Mouse (Mus musculus): Measurements from ENCODE around the gene Shq1.

Shq1 gene

DNA sequence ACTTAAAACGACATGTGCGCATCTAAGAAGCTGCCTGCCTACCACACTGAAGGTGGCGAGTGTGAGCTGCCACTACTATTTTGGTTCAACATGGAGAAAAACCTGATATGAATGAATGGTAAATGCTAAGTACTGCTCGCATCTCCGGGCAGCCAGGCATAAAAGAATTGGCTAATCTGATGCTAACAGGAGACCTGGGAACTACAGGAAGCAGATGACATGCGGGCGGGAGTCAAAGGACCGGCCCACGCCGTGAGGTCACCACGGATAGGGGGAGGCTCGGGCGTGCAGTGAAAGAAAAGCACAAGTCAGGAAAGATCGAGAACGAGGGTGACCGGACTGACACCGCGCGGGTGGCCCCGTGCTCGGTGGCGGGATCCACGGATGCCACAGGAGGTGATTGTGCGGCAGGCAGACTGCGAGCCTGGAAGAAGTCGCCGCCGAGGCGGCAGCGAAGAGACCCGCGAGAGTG is 551 bp downstream of the Shq1 start:
- in situ Hi-C loops (cut with MboI; ENCODE audit: low sequenced_read_pairs) = loop anchor here (10.0 kb wide), 1 partner anchor 204 kb away; no protein-coding TSS in a partner anchor

DNA sequence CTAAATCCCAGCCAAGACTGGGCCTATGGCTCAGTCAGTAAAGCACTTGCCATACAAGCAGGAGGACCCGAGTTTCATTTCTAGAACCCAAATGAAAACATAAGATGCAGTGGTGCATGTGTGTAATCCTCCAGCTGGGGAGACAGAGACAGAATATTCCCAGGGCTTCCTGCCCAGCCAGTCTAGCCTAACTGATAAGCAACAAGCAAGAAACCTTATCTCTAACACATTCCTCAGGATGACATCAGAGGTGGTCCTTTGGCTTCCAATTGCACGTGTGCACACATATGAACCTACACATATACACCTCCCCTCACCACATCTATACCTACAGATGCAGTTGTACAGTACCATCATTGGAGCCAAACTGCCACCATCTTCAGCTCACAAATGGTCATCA is 2.1 kb downstream of the Shq1 start:
- in situ Hi-C loops (cut with MboI; ENCODE audit: low sequenced_read_pairs) = no loop called here

DNA sequence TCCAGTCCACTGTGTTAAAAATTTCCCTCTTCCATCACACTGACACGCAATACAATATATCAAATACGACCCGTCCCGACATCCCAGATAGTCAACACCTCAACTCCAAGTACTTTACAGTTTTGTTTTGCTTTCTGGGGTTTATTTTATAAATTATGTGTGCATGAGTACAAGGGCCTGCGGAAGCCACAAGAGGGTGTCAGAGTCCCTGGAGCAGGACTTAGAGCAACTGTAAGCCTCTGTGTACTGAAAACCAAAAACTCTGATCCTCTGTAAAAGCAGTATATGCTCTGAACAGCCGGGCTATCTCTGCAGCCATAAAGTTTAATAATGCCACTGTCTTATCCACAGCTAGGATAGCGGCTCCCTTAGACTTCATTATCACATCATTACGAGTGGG is 3.3 kb downstream of the Shq1 start:
- in situ Hi-C loops (cut with MboI; ENCODE audit: low sequenced_read_pairs) = no loop called here

- in situ Hi-C loops (cut with MboI; ENCODE audit: low sequenced_read_pairs) = no loop called here
Observed at GRCm38 (mm10) chr6:100662224-100662623, 8.7 kb downstream of the Shq1 start.

- in situ Hi-C loops (cut with MboI; ENCODE audit: low sequenced_read_pairs) = no loop called here
Observed at GRCm38 (mm10) chr6:100660395-100660794, 10.6 kb downstream of the Shq1 start.

DNA sequence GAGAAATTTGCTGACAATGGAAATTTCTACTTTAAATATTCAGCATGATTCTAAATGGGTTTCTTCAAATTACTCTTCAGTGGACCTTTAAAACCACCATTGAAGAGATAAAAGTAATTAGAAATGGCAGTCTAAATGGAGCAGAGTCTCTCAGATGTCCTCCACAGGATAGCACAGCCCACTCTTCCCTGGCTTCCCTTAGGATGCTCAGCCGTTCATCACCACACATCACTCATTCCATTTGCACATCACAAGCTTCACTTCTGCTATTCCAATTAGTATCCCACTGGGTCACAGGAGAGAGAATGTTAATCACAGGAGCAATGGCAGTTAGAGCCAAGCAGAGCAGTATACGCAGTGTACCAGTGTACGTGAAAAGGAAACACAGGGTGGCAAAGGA is 18.4 kb downstream of the Shq1 start:
- in situ Hi-C loops (cut with MboI; ENCODE audit: low sequenced_read_pairs) = no loop called here

DNA sequence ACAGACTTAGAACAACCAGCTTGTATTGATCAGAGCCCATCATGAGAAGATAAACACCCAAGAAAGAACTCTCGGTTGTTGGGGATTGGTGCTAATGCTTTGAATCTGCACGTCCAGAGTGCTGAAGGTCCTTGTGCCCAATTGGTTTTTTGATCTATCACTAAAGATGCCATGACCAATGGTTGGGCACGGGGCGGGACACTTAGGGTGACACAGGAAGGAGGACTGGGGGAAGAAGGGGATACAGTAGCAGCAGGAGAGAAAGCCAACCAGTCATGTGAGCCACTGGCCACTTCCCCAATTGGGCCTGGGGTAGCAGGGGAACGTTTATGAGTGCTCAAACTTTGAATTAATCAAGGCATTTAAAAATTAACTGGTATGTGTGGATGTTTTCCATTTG is 23.8 kb downstream of the Shq1 start:
- in situ Hi-C loops (cut with MboI; ENCODE audit: low sequenced_read_pairs) = no loop called here

GRCm38 (mm10) chr6:100645469-100646201 is 25.3 kb downstream of the Shq1 start:
- in situ Hi-C loops (cut with MboI; ENCODE audit: low sequenced_read_pairs) = no loop called here

GRCm38 (mm10) chr6:100644631-100645030 is 26.3 kb downstream of the Shq1 start:
- in situ Hi-C loops (cut with MboI; ENCODE audit: low sequenced_read_pairs) = no loop called here

GRCm38 (mm10) chr6:100642786-100643185 is 28.2 kb downstream of the Shq1 start:
- in situ Hi-C loops (cut with MboI; ENCODE audit: low sequenced_read_pairs) = no loop called here

DNA sequence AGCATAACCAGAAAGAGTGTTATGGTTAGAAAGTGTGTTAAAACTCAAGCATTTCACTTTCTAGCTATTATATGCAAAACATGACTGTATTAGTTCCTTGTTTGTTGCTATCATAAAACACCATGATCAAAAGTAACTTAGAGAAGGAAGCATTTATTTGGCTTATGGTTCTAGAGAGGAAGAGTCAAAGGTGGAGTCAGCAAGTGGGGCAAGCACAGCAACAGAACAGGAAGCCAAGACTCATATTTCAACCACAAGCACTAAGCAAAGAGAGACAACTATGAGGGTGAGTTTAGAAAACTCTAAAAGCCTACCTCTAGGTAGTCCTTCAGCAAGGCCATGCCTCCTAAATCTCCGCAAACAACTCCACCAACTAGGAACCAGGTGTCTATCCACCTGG is 30.4 kb downstream of the Shq1 start:
- in situ Hi-C loops (cut with MboI; ENCODE audit: low sequenced_read_pairs) = no loop called here

- in situ Hi-C loops (cut with MboI; ENCODE audit: low sequenced_read_pairs) = no loop called here
Observed at GRCm38 (mm10) chr6:100629086-100629485, 41.9 kb downstream of the Shq1 start.

DNA sequence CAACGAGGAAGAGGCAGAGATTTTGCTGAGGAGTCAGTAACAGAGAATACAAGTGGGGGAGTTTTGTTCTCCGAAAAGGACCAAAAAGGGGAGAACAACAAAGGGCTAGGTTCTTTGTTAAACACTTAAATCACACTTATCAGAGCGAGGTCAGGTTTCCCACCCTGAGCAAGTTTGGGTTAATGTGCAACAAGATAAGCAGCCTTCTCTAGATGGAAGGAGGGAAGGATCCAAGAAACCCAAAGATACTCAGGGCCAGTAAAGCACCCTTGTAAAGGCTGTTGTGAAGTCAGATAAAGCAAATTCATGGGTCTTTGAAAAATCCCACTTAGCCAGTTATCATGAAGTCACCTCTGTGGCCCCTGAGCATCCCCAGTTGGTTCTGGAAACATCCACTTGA is 42.7 kb downstream of the Shq1 start:
- in situ Hi-C loops (cut with MboI; ENCODE audit: low sequenced_read_pairs) = no loop called here

- in situ Hi-C loops (cut with MboI; ENCODE audit: low sequenced_read_pairs) = no loop called here
Observed at GRCm38 (mm10) chr6:100623922-100624321, 47.0 kb downstream of the Shq1 start.

- in situ Hi-C loops (cut with MboI; ENCODE audit: low sequenced_read_pairs) = no loop called here
Observed at GRCm38 (mm10) chr6:100622861-100623507, 48.0 kb downstream of the Shq1 start.

DNA sequence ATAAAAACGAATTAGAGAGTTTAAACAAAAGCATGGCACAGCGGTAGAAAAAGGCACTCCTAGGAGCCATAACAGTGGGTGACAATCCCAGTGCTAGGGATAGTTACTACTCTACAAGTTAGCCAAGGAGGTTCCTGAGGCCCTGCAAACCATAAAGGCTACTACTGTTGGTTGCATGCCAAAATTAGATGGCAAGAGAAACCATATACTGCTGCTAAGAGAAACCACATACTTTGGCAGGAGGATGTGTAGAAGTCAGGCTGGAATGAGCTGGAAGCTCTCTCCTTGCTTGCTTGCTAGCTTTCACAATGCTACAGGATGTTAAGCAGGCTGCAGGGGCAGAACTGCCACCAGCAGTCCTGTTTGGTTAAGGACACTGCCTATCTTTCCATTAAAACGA is 50.5 kb downstream of the Shq1 start:
- in situ Hi-C loops (cut with MboI; ENCODE audit: low sequenced_read_pairs) = no loop called here

GRCm38 (mm10) chr6:100619309-100619708 is 51.6 kb downstream of the Shq1 start:
- in situ Hi-C loops (cut with MboI; ENCODE audit: low sequenced_read_pairs) = no loop called here

DNA sequence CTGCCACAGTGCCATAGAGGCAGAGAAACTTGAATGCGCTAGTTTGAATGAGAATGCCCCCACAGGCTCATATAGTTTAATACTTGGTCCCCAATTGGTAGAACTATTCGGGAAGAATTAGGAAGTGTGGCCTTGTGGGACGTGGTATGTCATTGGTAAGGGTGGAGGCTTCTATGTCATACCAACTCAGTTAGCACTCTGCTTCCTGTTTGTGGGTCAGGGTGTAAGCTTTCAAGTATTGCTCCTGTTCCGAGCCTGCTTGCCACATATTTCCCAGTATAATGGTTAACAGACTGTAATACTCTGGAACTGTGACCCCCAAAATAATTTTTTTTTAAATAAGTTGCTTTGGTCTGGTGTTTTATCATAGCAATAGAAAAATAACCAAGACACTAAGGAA is 54.8 kb downstream of the Shq1 start:
- in situ Hi-C loops (cut with MboI; ENCODE audit: low sequenced_read_pairs) = no loop called here

DNA sequence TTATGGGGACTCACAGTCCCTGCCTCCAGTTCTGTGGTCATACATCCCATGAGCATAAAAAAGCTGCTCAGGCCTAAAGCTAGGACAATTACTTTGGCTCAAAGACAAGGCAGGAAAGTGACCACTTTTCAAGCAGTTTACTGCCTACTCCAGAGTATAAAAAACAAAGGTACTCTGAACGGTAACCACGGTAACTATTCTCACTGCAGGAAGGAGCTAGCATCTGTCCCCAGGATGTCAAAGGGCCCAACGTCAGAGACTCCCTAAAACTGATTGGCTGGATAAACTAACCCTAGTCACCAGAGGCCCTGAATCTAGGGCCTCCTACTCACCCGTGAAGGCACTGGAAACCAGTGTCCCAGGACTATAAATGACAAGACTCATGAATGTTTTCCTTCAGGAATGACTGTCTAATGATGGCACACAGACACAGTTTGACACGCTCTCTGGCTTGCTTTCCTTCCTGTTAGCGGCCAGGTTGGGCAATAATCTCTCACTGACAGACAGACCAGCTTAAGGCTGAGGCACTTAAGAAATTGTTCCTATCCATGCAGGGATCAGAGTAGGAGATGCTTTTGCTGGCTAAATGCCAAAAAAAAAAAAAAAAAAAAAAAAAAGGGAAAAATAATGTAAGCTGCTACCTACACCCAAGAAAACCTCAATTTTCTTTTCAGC is 57.2 kb downstream of the Shq1 start:
- in situ Hi-C loops (cut with MboI; ENCODE audit: low sequenced_read_pairs) = no loop called here

DNA sequence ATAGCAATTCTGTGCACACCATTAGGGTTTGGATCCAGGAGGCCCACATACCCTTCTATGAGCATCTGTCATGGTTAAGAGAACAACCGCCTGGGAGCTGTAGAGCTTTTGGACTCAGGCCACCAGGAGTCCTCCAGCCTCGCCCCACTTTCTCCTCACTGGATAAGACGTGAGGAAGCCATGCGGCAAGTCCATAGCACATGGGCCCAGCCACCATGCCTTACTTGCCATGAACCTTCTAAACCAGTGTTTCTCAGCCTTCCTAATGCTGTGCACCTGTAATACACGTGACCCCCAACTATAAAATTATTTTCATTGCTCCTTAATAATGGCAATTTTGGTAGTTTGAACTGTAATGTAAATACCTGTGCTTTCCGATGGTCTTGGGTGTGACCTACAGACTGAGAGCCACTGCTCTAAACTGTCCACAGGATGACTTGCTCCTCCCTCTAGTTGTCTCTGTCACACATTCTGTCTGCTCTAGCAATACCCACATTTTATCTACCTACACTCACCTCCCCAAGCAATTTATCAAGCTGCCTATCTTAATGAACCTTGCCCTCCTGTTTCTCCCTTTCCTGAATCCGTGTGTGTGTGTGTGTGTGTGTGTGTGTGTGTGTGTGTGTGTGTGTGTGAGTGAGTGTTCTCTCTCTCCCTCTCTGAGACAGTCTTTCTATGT is 59.9 kb downstream of the Shq1 start:
- in situ Hi-C loops (cut with MboI; ENCODE audit: low sequenced_read_pairs) = no loop called here

- in situ Hi-C loops (cut with MboI; ENCODE audit: low sequenced_read_pairs) = no loop called here
Observed at GRCm38 (mm10) chr6:100610182-100610581, 60.8 kb downstream of the Shq1 start.
